Mouse (Mus musculus): ENCODE measurements around the gene Krt25. TPM values are rescaled to one million over a fixed set of nuclear protein-coding genes. Genes with fewer than 3 reads are reported as not detected.

The Krt25 gene
- polyA plus RNA-seq, 1 experiment, result not detected

DNA sequence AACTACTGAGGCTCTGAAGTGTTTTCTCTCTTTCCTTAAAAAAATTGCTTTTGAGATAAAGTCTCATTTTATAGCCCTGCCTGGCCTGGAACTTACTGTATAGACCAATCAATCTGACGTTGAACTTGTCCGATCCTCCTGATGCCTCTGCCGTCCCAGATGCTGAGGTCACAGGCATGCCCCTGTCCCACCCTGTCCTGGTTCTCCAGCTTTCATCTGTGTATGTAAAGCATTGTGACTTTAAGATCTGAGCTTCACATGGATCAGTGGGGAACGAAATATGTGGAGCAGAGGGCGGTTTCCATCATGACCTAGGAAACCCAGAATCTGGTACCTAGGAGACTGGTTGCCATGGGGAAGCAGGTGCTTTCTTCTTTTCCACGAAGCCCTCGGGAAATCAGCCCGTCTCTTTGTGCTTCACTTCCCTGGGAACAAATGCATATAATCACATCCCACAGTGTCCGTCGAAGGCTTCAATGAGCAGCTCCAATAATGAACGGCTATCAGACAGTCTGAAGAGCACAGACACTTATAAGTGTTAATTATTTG is 16.6 kb upstream of the Krt25 start:
- no peak overlapping the region for H3K4me3 ChIP-seq (ENCODE audit: control insufficient read depth, low read depth, low read length)
- TF ChIP-seq CTCF (IDR thresholded peaks at IDR 0.05; ENCODE audit: control insufficient read depth, insufficient read depth, insufficient replicate concordance, low read depth, low read length) (no peak), POLR2A (IDR thresholded peaks at IDR 0.05; ENCODE audit: control insufficient read depth, low read depth, low read length) (no peak)
- H3K36me3 ChIP-seq (ENCODE audit: control insufficient read depth, insufficient read depth, low read length), result no peaks in the 10 kb centered on the region
- H3K27me3 ChIP-seq (ENCODE audit: control insufficient read depth, insufficient read depth, low read length), result no peaks in the 10 kb centered on the region
- no peak overlapping the region for H3K27ac ChIP-seq (ENCODE audit: control insufficient read depth, insufficient read depth, low read depth, low read length)
- H3K4me1 ChIP-seq (ENCODE audit: control insufficient read depth, insufficient read depth, low read length), result peaks cover 6% of the 10 kb centered on the region

DNA sequence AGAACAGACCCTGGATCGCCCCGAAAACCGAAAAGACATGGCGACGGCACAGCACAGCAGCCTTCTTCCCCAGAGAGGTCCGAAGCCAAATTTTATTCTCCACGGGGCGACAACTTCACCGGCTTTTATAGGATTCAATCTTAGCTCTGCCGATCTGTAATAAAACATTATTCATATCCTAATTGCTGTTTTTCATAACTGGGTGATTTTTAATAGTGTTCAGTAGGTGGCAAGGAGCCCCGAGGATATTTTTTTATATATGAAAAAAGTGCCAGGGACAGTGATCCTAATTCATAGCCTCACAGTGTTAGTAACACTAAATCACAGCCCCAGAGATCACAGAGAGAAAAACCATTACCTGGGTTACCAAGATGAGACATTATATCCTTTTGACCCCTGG is 15.1 kb upstream of the Krt25 start, which contains the start of gene Krt26:
Gene Krt26 (minus strand): TSS at position 101 of the 400 bp plus-strand sequence.
- Histone ChIP-seq H3K27me3 (ENCODE audit: control insufficient read depth, insufficient read depth, low read length) (no peaks in the 10 kb centered on the region), H3K4me3 (ENCODE audit: control insufficient read depth, low read depth, low read length) (peak within 1 kb of the TSS; percentile 24), H3K27ac (ENCODE audit: control insufficient read depth, insufficient read depth, low read depth, low read length) (no peak within 1 kb of the TSS), H3K36me3 (ENCODE audit: control insufficient read depth, insufficient read depth, low read length) (no peaks in the 10 kb centered on the region), H3K4me1 (ENCODE audit: control insufficient read depth, insufficient read depth, low read length) (peaks cover 6% of the 10 kb centered on the region)
- TF ChIP-seq CTCF (IDR thresholded peaks at IDR 0.05; ENCODE audit: control insufficient read depth, insufficient read depth, insufficient replicate concordance, low read depth, low read length) (no peak), POLR2A (IDR thresholded peaks at IDR 0.05; ENCODE audit: control insufficient read depth, low read depth, low read length) (no peak)

DNA sequence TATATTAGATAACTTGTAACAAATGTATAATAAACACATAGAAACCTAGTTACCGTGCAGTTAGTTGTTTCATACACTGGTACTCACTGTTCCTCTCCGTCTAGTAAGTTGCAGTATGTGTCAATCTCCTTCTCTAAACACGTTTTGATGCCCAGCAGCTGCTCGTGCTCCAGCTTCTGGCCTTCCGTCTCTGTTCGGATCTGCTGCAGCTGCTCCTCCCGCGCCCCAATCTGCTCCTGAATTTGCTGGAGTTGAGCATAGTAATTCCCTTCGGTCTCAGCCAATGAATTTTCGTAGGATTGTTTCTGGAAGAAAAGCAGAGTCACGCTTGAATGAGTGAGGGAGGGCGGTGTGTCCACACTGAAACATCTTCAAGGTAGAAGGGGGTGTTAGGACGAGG is 10.7 kb upstream of the Krt25 start:
- peaks cover 6% of the 10 kb centered on the region for H3K4me1 ChIP-seq (ENCODE audit: control insufficient read depth, insufficient read depth, low read length)
- no peak overlapping the region for H3K27ac ChIP-seq (ENCODE audit: control insufficient read depth, insufficient read depth, low read depth, low read length)
- H3K27me3 ChIP-seq (ENCODE audit: control insufficient read depth, insufficient read depth, low read length), result no peaks in the 10 kb centered on the region
- H3K4me3 ChIP-seq (ENCODE audit: control insufficient read depth, low read depth, low read length), result no peak overlapping the region
- TF ChIP-seq CTCF (IDR thresholded peaks at IDR 0.05; ENCODE audit: control insufficient read depth, insufficient read depth, insufficient replicate concordance, low read depth, low read length), result no peak
- no peak for TF ChIP-seq POLR2A (IDR thresholded peaks at IDR 0.05; ENCODE audit: control insufficient read depth, low read depth, low read length)
- no peaks in the 10 kb centered on the region for H3K36me3 ChIP-seq (ENCODE audit: control insufficient read depth, insufficient read depth, low read length)

DNA sequence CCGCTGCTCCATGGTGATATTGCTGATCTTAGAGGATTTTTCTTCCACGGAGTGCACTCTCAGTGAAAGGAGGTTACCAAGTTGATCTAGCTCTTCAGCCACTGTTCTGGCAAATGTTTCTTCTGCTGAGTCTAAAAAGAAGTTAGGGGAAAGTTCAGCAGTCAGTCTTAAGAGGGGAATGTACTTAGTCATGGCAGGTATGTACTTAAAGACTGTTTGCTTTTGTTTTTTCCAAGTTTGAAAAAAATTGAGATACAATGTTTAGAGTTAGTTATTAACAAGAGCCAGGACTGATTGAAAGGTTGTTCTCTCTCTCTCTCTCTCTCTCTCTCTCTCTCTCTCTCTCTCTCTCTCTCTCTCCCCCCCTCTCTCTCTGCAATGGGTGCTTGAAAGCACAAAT is 6.9 kb upstream of the Krt25 start:
- Histone ChIP-seq H3K27me3 (ENCODE audit: control insufficient read depth, insufficient read depth, low read length) (no peaks in the 10 kb centered on the region), H3K27ac (ENCODE audit: control insufficient read depth, insufficient read depth, low read depth, low read length) (no peak overlapping the region), H3K4me3 (ENCODE audit: control insufficient read depth, low read depth, low read length) (no peak overlapping the region), H3K36me3 (ENCODE audit: control insufficient read depth, insufficient read depth, low read length) (no peaks in the 10 kb centered on the region), H3K4me1 (ENCODE audit: control insufficient read depth, insufficient read depth, low read length) (no peaks in the 10 kb centered on the region)
- TF ChIP-seq CTCF (IDR thresholded peaks at IDR 0.05; ENCODE audit: control insufficient read depth, insufficient read depth, insufficient replicate concordance, low read depth, low read length), result no peak
- TF ChIP-seq POLR2A (IDR thresholded peaks at IDR 0.05; ENCODE audit: control insufficient read depth, low read depth, low read length), result no peak

DNA sequence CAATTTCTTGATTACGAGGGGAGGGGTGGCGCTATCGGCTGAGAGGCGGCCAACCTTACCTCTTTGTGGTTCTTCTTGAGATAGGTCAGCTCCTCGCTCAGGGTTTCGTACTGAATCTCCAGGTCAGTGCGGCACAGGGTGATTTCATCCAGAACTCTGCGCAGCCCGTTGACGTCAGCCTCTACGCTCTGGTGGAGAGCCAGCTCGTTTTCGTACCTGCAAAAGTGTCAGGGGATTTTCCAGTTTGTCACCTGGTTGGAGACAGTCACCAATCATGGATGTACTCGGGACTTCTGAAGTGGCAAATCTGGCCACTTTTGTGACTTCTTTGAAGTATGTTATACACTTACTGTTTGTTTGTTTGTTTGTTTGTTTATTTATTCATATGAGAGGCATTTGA is 1.7 kb downstream of the Krt25 start:
- TF ChIP-seq POLR2A (IDR thresholded peaks at IDR 0.05; ENCODE audit: control insufficient read depth, low read depth, low read length) (no peak), CTCF (IDR thresholded peaks at IDR 0.05; ENCODE audit: control insufficient read depth, insufficient read depth, insufficient replicate concordance, low read depth, low read length) (no peak)
- Histone ChIP-seq H3K27me3 (ENCODE audit: control insufficient read depth, insufficient read depth, low read length) (no peaks in the 10 kb centered on the region), H3K27ac (ENCODE audit: control insufficient read depth, insufficient read depth, low read depth, low read length) (no peak overlapping the region)

DNA sequence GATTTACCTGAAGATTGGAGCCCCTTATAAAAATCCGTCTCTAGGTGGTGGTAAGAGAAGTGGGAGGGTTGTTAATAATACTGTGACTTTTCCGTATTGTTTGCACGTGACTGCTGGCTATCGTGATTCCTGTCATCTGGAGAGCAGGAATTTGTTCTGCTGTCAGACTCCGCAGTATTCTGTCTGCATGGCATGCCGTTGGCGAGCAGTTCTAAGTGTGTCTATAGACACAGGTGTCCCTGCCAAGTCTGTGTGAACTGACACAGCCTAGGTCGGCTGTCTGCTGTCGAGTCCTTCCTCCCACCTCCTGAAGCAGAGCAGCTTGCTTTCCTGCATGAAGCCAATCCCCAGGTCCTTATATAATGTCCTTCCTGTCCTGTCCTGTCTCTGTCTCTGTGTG is 3.6 kb downstream of the Krt25 start:
- no peak for TF ChIP-seq CTCF (IDR thresholded peaks at IDR 0.05; ENCODE audit: control insufficient read depth, insufficient read depth, insufficient replicate concordance, low read depth, low read length)
- no peak for TF ChIP-seq POLR2A (IDR thresholded peaks at IDR 0.05; ENCODE audit: control insufficient read depth, low read depth, low read length)
- H3K4me1 ChIP-seq (ENCODE audit: control insufficient read depth, insufficient read depth, low read length), result peaks cover 3% of the 10 kb centered on the region
- H3K27me3 ChIP-seq (ENCODE audit: control insufficient read depth, insufficient read depth, low read length), result no peaks in the 10 kb centered on the region
- H3K36me3 ChIP-seq (ENCODE audit: control insufficient read depth, insufficient read depth, low read length), result no peaks in the 10 kb centered on the region
- no peak overlapping the region for H3K27ac ChIP-seq (ENCODE audit: control insufficient read depth, insufficient read depth, low read depth, low read length)
- H3K4me3 ChIP-seq (ENCODE audit: control insufficient read depth, low read depth, low read length), result no peak overlapping the region

More for the DNA sequence above, 1.7 kb downstream of the Krt25 start:
- Histone ChIP-seq H3K36me3 (ENCODE audit: control insufficient read depth, insufficient read depth, low read length) (no peaks in the 10 kb centered on the region), H3K4me3 (ENCODE audit: control insufficient read depth, low read depth, low read length) (no peak overlapping the region), H3K4me1 (ENCODE audit: control insufficient read depth, insufficient read depth, low read length) (peaks cover 3% of the 10 kb centered on the region)

DNA sequence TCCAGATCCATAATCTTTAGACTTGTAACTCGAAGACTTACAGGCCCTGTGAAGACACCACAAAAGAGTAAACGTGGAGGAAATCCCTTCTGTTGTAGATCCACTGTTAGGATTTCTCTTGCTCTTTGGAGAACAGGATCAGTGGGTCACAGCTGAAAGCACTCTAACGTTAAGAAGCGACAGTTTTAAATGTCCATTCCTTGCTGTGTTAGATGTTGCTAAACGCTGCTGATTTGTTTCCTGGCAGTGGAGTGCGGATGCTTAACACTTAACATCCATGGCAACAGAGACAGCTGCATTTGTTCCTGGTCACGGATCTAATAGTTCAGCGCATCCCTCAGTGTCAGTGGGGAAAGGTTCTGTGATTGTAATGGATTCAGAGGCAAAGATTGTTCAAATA is 6.2 kb downstream of the Krt25 start:
- TF ChIP-seq POLR2A (IDR thresholded peaks at IDR 0.05; ENCODE audit: control insufficient read depth, low read depth, low read length), result no peak
- TF ChIP-seq CTCF (IDR thresholded peaks at IDR 0.05; ENCODE audit: control insufficient read depth, insufficient read depth, insufficient replicate concordance, low read depth, low read length), result no peak
- no peak overlapping the region for H3K4me3 ChIP-seq (ENCODE audit: control insufficient read depth, low read depth, low read length)
- H3K27me3 ChIP-seq (ENCODE audit: control insufficient read depth, insufficient read depth, low read length), result no peaks in the 10 kb centered on the region

More for the DNA sequence above, 6.2 kb downstream of the Krt25 start:
- Histone ChIP-seq H3K27ac (ENCODE audit: control insufficient read depth, insufficient read depth, low read depth, low read length) (no peak overlapping the region), H3K36me3 (ENCODE audit: control insufficient read depth, insufficient read depth, low read length) (no peaks in the 10 kb centered on the region), H3K4me1 (ENCODE audit: control insufficient read depth, insufficient read depth, low read length) (peaks cover 3% of the 10 kb centered on the region)

Data from testis, adult 2 months (tissue).